Mouse (Mus musculus) MEL (cell line): ENCODE data around the gene Arl6ip5. TPM values are rescaled to one million over a fixed set of nuclear protein-coding genes. Genes with fewer than 3 reads are reported as not detected.

Experiments used
- DNase-seq: peaks from one replicate; pipeline ENCODE4 v3.0.0; 2011; ENCODE audit warnings: low read depth, low spot score
- H3K27ac ChIP-seq: 2 replicates; pipeline ENCODE4 v1.5.1; 2012; ENCODE audit warnings: low read depth, mild to moderate bottlenecking, control low read depth, low read length, moderate library complexity; ENCODE audit not compliant: control insufficient read depth
- H3K27me3 ChIP-seq, 2 experiments: fragments of 150-350 bp in 1 of 2; sonication (generic) in 1 of 2; 2 replicates each; pipeline ENCODE4 v1.6.1; 2012; ENCODE audit warnings: low read length in 2 of 2, mild to moderate bottlenecking in 2 of 2, improper control_type of control experiment in 1 of 2, moderate library complexity in 1 of 2; ENCODE audit not compliant: insufficient read depth in 2 of 2, control insufficient read depth in 1 of 2
- H3K36me3 ChIP-seq, 2 experiments: 2 replicates each; pipeline ENCODE4 v1.6.1; 2012 to 2014; ENCODE audit warnings: low read length in 2 of 2, improper control_type of control experiment in 1 of 2, inconsistent platforms in 1 of 2, mild to moderate bottlenecking in 1 of 2; ENCODE audit not compliant: insufficient read depth in 2 of 2, control insufficient read depth in 1 of 2
- H3K4me1 ChIP-seq, 2 experiments: fragments of 150-350 bp in 1 of 2; sonication (generic) in 1 of 2; 2 replicates each; pipeline ENCODE4 v1.6.1; 2012; ENCODE audit warnings: low read length in 2 of 2, improper control_type of control experiment in 1 of 2, mild to moderate bottlenecking in 1 of 2; ENCODE audit not compliant: insufficient read depth in 2 of 2, control insufficient read depth in 1 of 2
- H3K4me3 ChIP-seq, 2 experiments: fragments of 150-350 bp in 1 of 2; sonication (generic) in 1 of 2; 2 replicates each; pipeline ENCODE4 v1.5.1; 2012; ENCODE audit warnings: low read depth in 2 of 2, low read length in 2 of 2, mild to moderate bottlenecking in 2 of 2, moderate library complexity in 2 of 2, control low read depth in 1 of 2, improper control_type of control experiment in 1 of 2; ENCODE audit not compliant: control insufficient read depth in 1 of 2, insufficient read depth in 1 of 2
- H3K79me2 ChIP-seq: 2 replicates; pipeline ENCODE4 v1.6.1; 2012; ENCODE audit warnings: mild to moderate bottlenecking, low read length, moderate library complexity; ENCODE audit not compliant: control insufficient read depth, poor library complexity, insufficient read depth
- H3K9ac ChIP-seq: 2 replicates; pipeline ENCODE4 v1.6.1; 2012; ENCODE audit warnings: low read depth, mild to moderate bottlenecking, control low read depth, low read length, moderate library complexity; ENCODE audit not compliant: control insufficient read depth, poor library complexity, severe bottlenecking
- H3K9me3 ChIP-seq: fragments of 150-350 bp; sonication (generic); replicated peaks from 2 replicates; pipeline ENCODE4 v1.6.1; 2012; ENCODE audit warnings: mild to moderate bottlenecking, low read length, improper control_type of control experiment, moderate library complexity; ENCODE audit not compliant: insufficient read depth
- CHD2 ChIP-seq: IDR thresholded peaks from 2 replicates; pipeline ENCODE4 v1.6.1; 2011; ENCODE audit warnings: low read length, improper control_type of control experiment
- CTCF ChIP-seq, 3 experiments: IDR thresholded peaks in 2 of 3; conservative IDR thresholded peaks in 1 of 3; 2 replicates each; pipeline ENCODE4 v1.5.1; 2011 to 2012; ENCODE audit warnings: low read length in 3 of 3, low read depth in 2 of 3, mild to moderate bottlenecking in 2 of 3, improper control_type of control experiment in 1 of 3, inconsistent platforms in 1 of 3, mixed read lengths in 1 of 3, moderate library complexity in 1 of 3; ENCODE audit not compliant: control insufficient read depth in 1 of 3, insufficient read depth in 1 of 3, poor library complexity in 1 of 3, severe bottlenecking in 1 of 3
- ELF1 ChIP-seq: IDR thresholded peaks from 2 replicates; pipeline ENCODE4 v1.6.1; 2014; ENCODE audit warnings: low read depth, mild to moderate bottlenecking, inconsistent platforms, low read length, improper control_type of control experiment, moderate library complexity
- ETS1 ChIP-seq: IDR thresholded peaks from 2 replicates; pipeline ENCODE4 v1.6.1; 2012; ENCODE audit warnings: low read depth, mild to moderate bottlenecking, inconsistent platforms, low read length, improper control_type of control experiment, moderate library complexity
- GABPA ChIP-seq: IDR thresholded peaks from 2 replicates; pipeline ENCODE4 v1.6.1; 2012; ENCODE audit warnings: low read depth, mild to moderate bottlenecking, inconsistent platforms, low read length, improper control_type of control experiment, moderate library complexity
- KAT2A ChIP-seq: conservative IDR thresholded peaks from 2 replicates; pipeline ENCODE4 v1.6.1; 2012; ENCODE audit warnings: low read depth, low read length, improper control_type of control experiment, inconsistent platforms
- MEF2A ChIP-seq: IDR thresholded peaks from 2 replicates; pipeline ENCODE4 v1.6.1; 2014; ENCODE audit warnings: low read depth, mild to moderate bottlenecking, inconsistent platforms, low read length, improper control_type of control experiment; ENCODE audit not compliant: poor library complexity, insufficient replicate concordance, severe bottlenecking; ENCODE audit errors: extremely low read depth
- MYC ChIP-seq: IDR thresholded peaks from 2 replicates; pipeline ENCODE4 v1.6.1; 2011; ENCODE audit warnings: low read depth, mild to moderate bottlenecking, low read length, improper control_type of control experiment, moderate library complexity
- NELFE ChIP-seq: IDR thresholded peaks from 2 replicates; pipeline ENCODE4 v1.6.1; 2011; ENCODE audit warnings: low read depth, low read length, improper control_type of control experiment
- NRF1 ChIP-seq: IDR thresholded peaks from 2 replicates; pipeline ENCODE4 v1.6.1; 2014; ENCODE audit warnings: low read depth, mild to moderate bottlenecking, inconsistent platforms, low read length, improper control_type of control experiment, moderate library complexity; ENCODE audit not compliant: poor library complexity, insufficient read depth, severe bottlenecking
- POLR2AphosphoS2 ChIP-seq: IDR thresholded peaks from 2 replicates; pipeline ENCODE4 v1.6.1; 2011; ENCODE audit warnings: low read length, improper control_type of control experiment
- SIN3A ChIP-seq: IDR thresholded peaks from 2 replicates; pipeline ENCODE4 v1.6.1; 2012; ENCODE audit warnings: low read length, improper control_type of control experiment, inconsistent platforms
- SMC3 ChIP-seq: IDR thresholded peaks from 2 replicates; pipeline ENCODE4 v1.6.1; 2011; ENCODE audit warnings: low read depth, low read length, improper control_type of control experiment
- TBP ChIP-seq: IDR thresholded peaks from 2 replicates; pipeline ENCODE4 v1.8.0; 2011; ENCODE audit warnings: low read depth, low read length, improper control_type of control experiment
- TCF12 ChIP-seq: IDR thresholded peaks from 2 replicates; pipeline ENCODE4 v1.6.1; 2014; ENCODE audit warnings: low read depth, mild to moderate bottlenecking, inconsistent platforms, low read length, improper control_type of control experiment, moderate library complexity
- UBTF ChIP-seq: IDR thresholded peaks from 2 replicates; pipeline ENCODE4 v1.6.1; 2012; ENCODE audit warnings: low read depth, mild to moderate bottlenecking, inconsistent platforms, low read length, improper control_type of control experiment, moderate library complexity, borderline replicate concordance; ENCODE audit not compliant: insufficient read depth
- USF1 ChIP-seq: IDR thresholded peaks from 2 replicates; pipeline ENCODE4 v1.6.1; 2014; ENCODE audit warnings: low read depth, mild to moderate bottlenecking, inconsistent platforms, low read length, improper control_type of control experiment, moderate library complexity
- USF2 ChIP-seq, 2 experiments: IDR thresholded peaks; 2 replicates each; pipeline ENCODE4 v1.6.1; 2011 to 2012; ENCODE audit warnings: improper control_type of control experiment in 2 of 2, low read length in 2 of 2, borderline replicate concordance in 1 of 2, inconsistent platforms in 1 of 2, low read depth in 1 of 2, mild to moderate bottlenecking in 1 of 2; ENCODE audit not compliant: insufficient read depth in 1 of 2
- ZKSCAN1 ChIP-seq: IDR thresholded peaks from 2 replicates; pipeline ENCODE4 v1.6.1; 2012; ENCODE audit warnings: low read depth, mild to moderate bottlenecking, inconsistent platforms, low read length, improper control_type of control experiment, moderate library complexity
- ZMIZ1 ChIP-seq: IDR thresholded peaks from 2 replicates; pipeline ENCODE4 v1.6.1; 2012; ENCODE audit warnings: low read depth, mild to moderate bottlenecking, inconsistent platforms, low read length, improper control_type of control experiment, moderate library complexity
- polyA plus RNA-seq, 2 experiments: library from polyadenylated mRNA; stranded (reverse) in 1 of 2; unstranded in 1 of 2; fragments of >175 nt in 1 of 2; fragments of >200 nt in 1 of 2; gene quantifications; 2 replicates each; pipeline versions ENCODE4 v1.2.1 to v1.2.4; 2012; ENCODE audit warnings: low replicate concordance in 2 of 2, low read depth in 1 of 2; ENCODE audit not compliant: insufficient read length in 2 of 2, insufficient read depth in 1 of 2, missing spikeins in 1 of 2
- total RNA-seq: library from RNA; depleted of rRNA; stranded (reverse); fragments of 300-350 nt; gene quantifications from 2 replicates; pipeline ENCODE4 v1.2.3, GENCODE M21; 2012

Gene Arl6ip5
- total and polyA plus RNA-seq, 3 experiments, result 39.4 to 113 TPM; not detected in 1

DNA sequence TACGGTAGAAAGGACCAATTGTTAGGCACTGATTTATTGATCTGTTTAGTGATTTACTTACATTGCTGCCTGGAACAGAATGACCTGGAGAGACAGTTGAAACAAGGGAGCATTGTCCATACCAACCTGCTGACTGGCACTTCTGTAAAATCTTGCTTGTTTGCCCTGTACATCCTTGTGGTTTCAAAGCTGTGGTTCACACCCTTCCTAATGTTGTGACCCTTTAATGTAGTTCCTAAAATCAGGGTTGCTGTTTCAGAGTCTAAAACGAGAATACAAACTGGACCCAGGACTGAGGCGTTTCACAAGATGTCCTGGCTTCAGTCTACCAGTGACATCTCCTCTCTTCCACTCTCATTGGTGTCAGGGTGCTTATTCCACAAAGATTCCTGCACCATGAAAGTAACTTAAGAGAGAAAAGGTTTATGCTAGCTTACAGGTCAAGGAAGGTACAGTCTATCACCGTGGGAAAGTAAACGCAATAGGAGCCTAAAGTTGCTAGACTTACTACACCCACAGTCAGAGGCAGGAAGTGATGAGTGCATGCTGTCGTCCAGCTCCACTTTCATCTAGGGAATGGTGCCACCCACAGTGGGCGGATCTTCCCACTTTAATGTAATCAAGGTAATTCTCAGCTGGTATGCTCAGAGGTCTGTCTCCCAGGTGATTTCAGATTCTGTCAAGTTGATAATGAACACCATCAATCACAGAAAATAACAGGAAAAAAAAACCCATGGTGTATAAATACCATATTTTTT lies 24.6 kb downstream of the Arl6ip5 start:
- H3K4me3 ChIP-seq, result no peak overlapping the region
- no peak overlapping the region for H3K9ac ChIP-seq
- no peaks in the 10 kb centered on the region for H3K27me3 ChIP-seq
- no peaks in the 10 kb centered on the region for H3K9me3 ChIP-seq
- no peak for DNase-seq
- TF ChIP-seq ZMIZ1 (no peak), CHD2 (no peak), MYC (no peak), SMC3 (no peak), POLR2AphosphoS2 (no peak), GABPA (no peak), NELFE (no peak)
- H3K27ac ChIP-seq, result no peak overlapping the region
- peaks cover 0 to 3% of the 10 kb centered on the region in 2 experiments; a peak in 3 of 4 replicates for H3K36me3 ChIP-seq
- H3K79me2 ChIP-seq, result no peaks in the 10 kb centered on the region
- H3K4me1 ChIP-seq, result no peaks in the 10 kb centered on the region

DNA sequence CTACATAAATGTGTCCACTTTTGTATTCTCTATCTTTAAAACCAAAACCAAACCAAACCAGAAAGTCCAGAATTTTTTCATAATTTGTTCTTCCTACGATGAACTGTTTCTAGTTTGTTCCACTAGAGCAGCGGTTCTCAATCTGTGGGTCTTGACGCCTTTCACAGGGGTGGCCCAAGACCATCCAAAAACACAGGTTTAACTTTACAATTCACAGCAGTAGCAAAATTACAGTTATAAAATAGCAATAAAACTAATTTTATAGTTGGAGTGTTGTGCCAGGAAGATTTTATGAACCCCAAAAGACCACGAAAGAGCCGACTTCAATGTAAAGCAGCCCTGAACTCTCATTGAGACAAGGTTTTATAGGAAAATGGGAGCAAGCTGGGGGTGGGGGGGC lies 25.6 kb downstream of the Arl6ip5 start:
- Histone ChIP-seq H3K27me3 (no peaks in the 10 kb centered on the region), H3K9ac (no peak overlapping the region), H3K9me3 (no peaks in the 10 kb centered on the region), H3K4me3 (no peak overlapping the region), H3K36me3 (peaks cover 0 to 3% of the 10 kb centered on the region in 2 experiments; a peak in 3 of 4 replicates), H3K79me2 (no peaks in the 10 kb centered on the region), H3K27ac (no peak overlapping the region), H3K4me1 (no peaks in the 10 kb centered on the region)
- TF ChIP-seq CTCF (IDR thresholded peaks at IDR 0.05 in 2 of 3, conservative IDR thresholded peaks at IDR 0.05 in 1 of 3; ENCODE audit: control insufficient read depth in 1 of 3, insufficient read depth in 1 of 3, low read depth in 2 of 3, low read length in 3 of 3, poor library complexity in 1 of 3, severe bottlenecking in 1 of 3), result no peak
- no peak for TF ChIP-seq ZMIZ1
- TF ChIP-seq ZKSCAN1, result no peak
- TF ChIP-seq MEF2A, result no peak
- TF ChIP-seq TCF12, result no peak
- no peak for TF ChIP-seq KAT2A
- TF ChIP-seq UBTF, result no peak
- no peak for TF ChIP-seq SIN3A
- no peak for TF ChIP-seq USF2 (IDR thresholded peaks at IDR 0.05; ENCODE audit: borderline replicate concordance in 1 of 2, insufficient read depth in 1 of 2, low read depth in 1 of 2, low read length in 2 of 2)
- TF ChIP-seq ELF1, result no peak
- TF ChIP-seq USF1, result no peak
- no peak for TF ChIP-seq NRF1
- TF ChIP-seq GABPA, result no peak
- TF ChIP-seq ETS1, result no peak
- TF ChIP-seq TBP, result no peak
- DNase-seq, result no peak
